Mouse (Mus musculus) MEL (cell line): Measurements from ENCODE around the gene Osbpl9.

Source experiments
- CHD2 ChIP-seq: IDR thresholded peaks from 2 replicates; pipeline ENCODE4 v1.6.1; 2011; ENCODE audit warnings: low read length, improper control_type of control experiment
- CTCF ChIP-seq, 3 experiments: IDR thresholded peaks in 2 of 3; conservative IDR thresholded peaks in 1 of 3; 2 replicates each; pipeline ENCODE4 v1.5.1; 2011 to 2012; ENCODE audit warnings: low read length in 3 of 3, low read depth in 2 of 3, mild to moderate bottlenecking in 2 of 3, improper control_type of control experiment in 1 of 3, inconsistent platforms in 1 of 3, mixed read lengths in 1 of 3, moderate library complexity in 1 of 3; ENCODE audit not compliant: control insufficient read depth in 1 of 3, insufficient read depth in 1 of 3, poor library complexity in 1 of 3, severe bottlenecking in 1 of 3
- EP300 ChIP-seq, 2 experiments: IDR thresholded peaks; 2 replicates each; pipeline ENCODE4 v1.6.1; 2011; ENCODE audit warnings: improper control_type of control experiment in 2 of 2, low read length in 2 of 2, low read depth in 1 of 2, mild to moderate bottlenecking in 1 of 2
- GATA1 ChIP-seq: IDR thresholded peaks from 2 replicates; pipeline ENCODE4 v1.6.1; 2011; ENCODE audit warnings: low read depth, low read length, improper control_type of control experiment
- MAX ChIP-seq: IDR thresholded peaks from 2 replicates; pipeline ENCODE4 v1.6.1; 2011; ENCODE audit warnings: low read length, improper control_type of control experiment
- POLR2A ChIP-seq, 2 experiments: IDR thresholded peaks; 2 replicates each; pipeline ENCODE4 v1.6.1; 2011 to 2012; ENCODE audit warnings: low read length in 2 of 2, mild to moderate bottlenecking in 2 of 2, control low read depth in 1 of 2, improper control_type of control experiment in 1 of 2, low read depth in 1 of 2, moderate library complexity in 1 of 2; ENCODE audit not compliant: control insufficient read depth in 1 of 2, insufficient read depth in 1 of 2, poor library complexity in 1 of 2
- RCOR1 ChIP-seq: IDR thresholded peaks from 2 replicates; pipeline ENCODE4 v1.6.1; 2012; ENCODE audit warnings: low read depth, mild to moderate bottlenecking, inconsistent platforms, low read length, improper control_type of control experiment
- SIN3A ChIP-seq: IDR thresholded peaks from 2 replicates; pipeline ENCODE4 v1.6.1; 2012; ENCODE audit warnings: low read length, improper control_type of control experiment, inconsistent platforms
- TAL1 ChIP-seq: IDR thresholded peaks from 2 replicates; pipeline ENCODE4 v1.6.1; 2012; ENCODE audit warnings: mild to moderate bottlenecking, inconsistent platforms, low read length, moderate library complexity, mixed read lengths
- TCF12 ChIP-seq: IDR thresholded peaks from 2 replicates; pipeline ENCODE4 v1.6.1; 2014; ENCODE audit warnings: low read depth, mild to moderate bottlenecking, inconsistent platforms, low read length, improper control_type of control experiment, moderate library complexity

- TF ChIP-seq TCF12 (no peak), GATA1 (no peak), TAL1 (no peak), CTCF (IDR thresholded peaks at IDR 0.05 in 2 of 3, conservative IDR thresholded peaks at IDR 0.05 in 1 of 3; ENCODE audit: control insufficient read depth in 1 of 3, insufficient read depth in 1 of 3, low read depth in 2 of 3, low read length in 3 of 3, poor library complexity in 1 of 3, severe bottlenecking in 1 of 3) (no peak), SIN3A (no peak), MAX (no peak), RCOR1 (no peak), POLR2A (IDR thresholded peaks at IDR 0.05; ENCODE audit: control insufficient read depth in 1 of 2, insufficient read depth in 1 of 2, low read depth in 1 of 2, low read length in 2 of 2, poor library complexity in 1 of 2) (no peak), EP300 (IDR thresholded peaks at IDR 0.05; ENCODE audit: low read depth in 1 of 2, low read length in 2 of 2) (no peak), CHD2 (no peak)
Observed at GRCm38 (mm10) chr4:109185616-109186405, 16.3 kb downstream of the Osbpl9 start.
